Comparison of ENCODE assay signal across 8 mouse cellular contexts in genomic region chr7:105809836-105810235, GRCm38 (mm10). TPM values are rescaled to one million over a fixed set of nuclear protein-coding genes. Genes with fewer than 3 reads are reported as not detected.
DNase-seq lines count a peak whose midpoint lies in the region; ATAC-seq and TF ChIP-seq lines count a peak whose summit lies in the region.

No protein-coding gene starts in this region.

- no peak for ATAC-seq in forebrain, embryonic 13.5 days
- ATAC-seq in liver, embryonic 15.5 days (ENCODE audit: insufficient read depth) = no peak

- peaks cover 25% of the 10 kb centered on the region for H3K4me1 ChIP-seq in E14TG2a.4 (replicated peaks; ENCODE audit: low read depth, low read length)
- peaks cover 10% of the 10 kb centered on the region for H3K4me1 ChIP-seq in forebrain, embryonic 13.5 days
- peaks cover 23% of the 10 kb centered on the region for H3K4me1 ChIP-seq in liver, embryonic 15.5 days (replicated peaks)

- peak overlapping the region; percentile 93 for H3K9ac ChIP-seq in forebrain, embryonic 13.5 days
- peak overlapping the region; percentile 93 for H3K9ac ChIP-seq in liver, embryonic 15.5 days

- intact Hi-C loops in left cerebral cortex, postnatal 4 days (cut with DNase I) = loop anchor here (5.0 to 10.0 kb wide), 3 partner anchors 175 to 1235 kb away; partner anchors contain the start of genes Smpd1 and Trim3

- no peaks in the 10 kb centered on the region for H3K9me3 ChIP-seq in E14TG2a.4 (ENCODE audit: low read length)
- H3K9me3 ChIP-seq in forebrain, embryonic 13.5 days (replicated peaks) = 0 out of 2 replicates have a peak, but pooled peaks cover 4% of the 10 kb centered on the region
- no peaks in the 10 kb centered on the region for H3K9me3 ChIP-seq in liver, embryonic 15.5 days (replicated peaks)

- peak; percentile 87 for DNase-seq in heart, adult 11 months
- no peak for DNase-seq in heart, adult 18-20 months
- no peak for DNase-seq in right cerebral cortex, postnatal 10 days (ENCODE audit: low spot score in 2 of 2)
- no peak for DNase-seq in left cerebral cortex, postnatal 4 days
- no peak for DNase-seq in left cerebral cortex, adult 9 months (ENCODE audit: low spot score in 2 of 2)

- peaks cover 33% of the 10 kb centered on the region for H3K36me3 ChIP-seq in E14TG2a.4 (ENCODE audit: insufficient read depth, low read length)
- peaks cover 27% of the 10 kb centered on the region for H3K36me3 ChIP-seq in forebrain, embryonic 13.5 days (ENCODE audit: poor library complexity, severe bottlenecking)
- H3K36me3 ChIP-seq in liver, embryonic 15.5 days (replicated peaks) = peaks cover 16% of the 10 kb centered on the region

- peaks cover 3% of the 10 kb centered on the region; the same call in 1 of the 2 replicates for H3K27me3 ChIP-seq in E14TG2a.4 (ENCODE audit: insufficient read depth, low read length)
- no peaks in the 10 kb centered on the region; the same call in 1 of the 2 replicates for H3K27me3 ChIP-seq in forebrain, embryonic 13.5 days
- no peaks in the 10 kb centered on the region for H3K27me3 ChIP-seq in liver, embryonic 15.5 days

- peak overlapping the region; percentile 99 for H3K4me3 ChIP-seq in E14TG2a.4 (replicated peaks; ENCODE audit: low read length)
- H3K4me3 ChIP-seq in forebrain, embryonic 13.5 days = peak overlapping the region; percentile 75
- peak overlapping the region; percentile 88 for H3K4me3 ChIP-seq in liver, embryonic 15.5 days (replicated peaks)

- no peak for TF ChIP-seq CTCF in E14TG2a.4 (conservative IDR thresholded peaks at IDR 0.05; ENCODE audit: low read length)

- WGBS in forebrain, embryonic 13.5 days = 84% methylated on average over 7 of the region's 7 CpGs
- WGBS in liver, embryonic 15.5 days (ENCODE audit: insufficient replicate concordance) = 65% methylated on average over 7 of the region's 7 CpGs

- H3K4me2 ChIP-seq in forebrain, embryonic 13.5 days = peak overlapping the region; percentile 79
- peak overlapping the region; percentile 86 for H3K4me2 ChIP-seq in liver, embryonic 15.5 days

- H3K27ac ChIP-seq in forebrain, embryonic 13.5 days = no peak overlapping the region
- peak overlapping the region; percentile 85; the same call in 1 of the 2 replicates for H3K27ac ChIP-seq in liver, embryonic 15.5 days (replicated peaks)

RNA-seq across cellular contexts. Expression of gene Mrpl17, which starts 1.1 kb away (rescaled TPM):
- 100 to 1,000 TPM; 121 to 126 TPM for total RNA-seq in heart, adult 18-20 months (2021)
- 244 and 255 TPM in 2 replicates for polyA plus RNA-seq in forebrain, embryonic 13.5 days (2015; fragmentation: Nextera tagmentation; extraction: Ambion mirVana)
- polyA plus RNA-seq in liver, embryonic 15.5 days (2015; fragmentation: Nextera tagmentation; extraction: Ambion mirVana) = 213 and 216 TPM in 2 replicates
- total RNA-seq in left cerebral cortex, postnatal 4 days (2021) = 10 to 100 TPM; 76.5 to 87.4 TPM

RNA-seq across cellular contexts. Expression of gene Dchs1, which starts 22.4 kb away (rescaled TPM):
- total RNA-seq in heart, adult 18-20 months (2021) = 1 to 10 TPM; 6.0 to 7.3 TPM
- polyA plus RNA-seq in forebrain, embryonic 13.5 days (2015; fragmentation: Nextera tagmentation; extraction: Ambion mirVana) = 16.5 and 18.8 TPM in 2 replicates
- 0.76 and 0.82 TPM in 2 replicates for polyA plus RNA-seq in liver, embryonic 15.5 days (2015; fragmentation: Nextera tagmentation; extraction: Ambion mirVana)
- 10 to 100 TPM; 84.6 to 90.6 TPM for total RNA-seq in left cerebral cortex, postnatal 4 days (2021)

RNA-seq across cellular contexts. Expression of gene Tpp1, which starts 57.8 kb away (rescaled TPM):
- total RNA-seq in heart, adult 18-20 months (2021) = 10 to 100 TPM; 39.1 to 52.2 TPM
- 29.5 and 36.8 TPM in 2 replicates for polyA plus RNA-seq in forebrain, embryonic 13.5 days (2015; fragmentation: Nextera tagmentation; extraction: Ambion mirVana)
- polyA plus RNA-seq in liver, embryonic 15.5 days (2015; fragmentation: Nextera tagmentation; extraction: Ambion mirVana) = 59.4 and 62.5 TPM in 2 replicates
- total RNA-seq in left cerebral cortex, postnatal 4 days (2021) = 10 to 100 TPM; 16.0 to 24.7 TPM

Comparison
In these comparisons a context has a peak if more than half of its experiments do, and no peak if none do; other contexts are left out.
1. RNA of gene Dchs1, which starts 22.4 kb away (total RNA-seq): 84.6 to 90.6 TPM in left cerebral cortex, postnatal 4 days; 6.0 to 7.3 TPM in heart, adult 18-20 months; every median in the first group is over 10 times any median in the second.
2. Peak in every context shown above with its lines, with median percentiles within 50 percentile points of each other: H3K4me3 ChIP-seq.